Mouse (Mus musculus) small intestine, adult 2 months (tissue): ENCODE data around the gene Abca7. TPM values are rescaled to one million over a fixed set of nuclear protein-coding genes. Genes with fewer than 3 reads are reported as not detected.

Source experiments
- H3K27ac ChIP-seq: fragments of 200-500 bp; 2 replicates; pipeline ENCODE4 v1.5.1; 2012; ENCODE audit warnings: low read depth, low read length, control low read depth, inconsistent platforms; ENCODE audit not compliant: insufficient read depth
- H3K27me3 ChIP-seq: fragments of 200-500 bp; 2 replicates; pipeline ENCODE4 v1.6.1; 2012; ENCODE audit warnings: mild to moderate bottlenecking, moderate library complexity, low read length, inconsistent platforms; ENCODE audit not compliant: control insufficient read depth, insufficient read depth
- H3K36me3 ChIP-seq: fragments of 200-500 bp; 2 replicates; pipeline ENCODE4 v1.6.1; 2012; ENCODE audit warnings: mild to moderate bottlenecking, low read length, control low read depth, inconsistent platforms; ENCODE audit not compliant: control insufficient read depth, insufficient read depth
- H3K4me1 ChIP-seq: fragments of 200-500 bp; 2 replicates; pipeline ENCODE4 v1.6.1; 2012; ENCODE audit warnings: low read length, inconsistent platforms, mixed read lengths; ENCODE audit not compliant: control insufficient read depth, insufficient read depth, insufficient read length
- H3K4me3 ChIP-seq: fragments of 200-500 bp; 2 replicates; pipeline ENCODE4 v1.5.1; 2012; ENCODE audit warnings: low read depth, mild to moderate bottlenecking, control low read depth, inconsistent platforms, low read length, moderate library complexity
- CTCF ChIP-seq: fragments of 200-500 bp; IDR thresholded peaks from 2 replicates; pipeline ENCODE4 v1.5.1; 2012; ENCODE audit warnings: low read depth, mild to moderate bottlenecking, control low read depth, inconsistent platforms, low read length, moderate library complexity, mixed read lengths; ENCODE audit not compliant: insufficient replicate concordance, insufficient read length; ENCODE audit errors: extremely low read depth
- POLR2A ChIP-seq: fragments of 200-500 bp; IDR thresholded peaks from 2 replicates; pipeline ENCODE4 v1.6.1; 2012; ENCODE audit warnings: low read depth, mild to moderate bottlenecking, control low read depth, inconsistent platforms, low read length, moderate library complexity
- WGBS: fragments of 180-500 bp; shearing (Covaris S2); methylation state at CpG from one replicate; pipeline ENCODE4 v1.1.7; 2018; 5-methylcytosine and 5-hydroxymethylcytosine counted together
- polyA plus RNA-seq: library from polyadenylated mRNA; depleted of rRNA; stranded (reverse); fragments of >200 nt; gene quantifications from 2 replicates; pipeline ENCODE4 v1.2.3, GENCODE M21; 2012

Abca7 gene
- polyA plus RNA-seq, 1 experiment, result 33.4 TPM

DNA sequence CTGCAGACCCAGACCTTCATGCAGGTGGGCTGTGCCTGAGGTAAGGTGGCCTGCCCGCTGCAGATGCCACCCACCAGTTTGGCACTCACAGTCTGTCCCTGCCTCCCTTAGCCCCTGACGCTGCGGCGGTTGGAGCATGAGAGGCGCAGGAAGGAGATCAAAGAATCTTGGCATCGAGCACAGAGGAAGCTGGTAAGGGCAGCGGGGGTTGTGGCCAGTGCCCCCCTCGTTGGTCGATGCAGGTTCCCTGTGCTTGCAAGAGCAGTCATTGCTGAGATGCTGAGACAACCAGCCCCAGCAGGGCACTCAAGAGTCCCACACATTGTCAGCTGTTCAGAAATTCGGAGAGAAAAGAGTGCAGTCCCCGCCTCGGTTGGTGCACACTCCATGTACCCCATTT is 25.9 kb downstream of the Abca7 start:
- H3K27ac ChIP-seq, result no peak overlapping the region
- no peaks in the 10 kb centered on the region for H3K36me3 ChIP-seq
- peaks cover 26% of the 10 kb centered on the region for H3K4me1 ChIP-seq
- TF ChIP-seq POLR2A, result no peak
- no peak for TF ChIP-seq CTCF
- no peak overlapping the region for H3K4me3 ChIP-seq
- WGBS, result 80% methylated on average over 12 of the region's 12 CpGs
- H3K27me3 ChIP-seq, result no peaks in the 10 kb centered on the region

GRCm38 (mm10) chr10:80022806-80023205 is 26.5 kb downstream of the Abca7 start:
- Histone ChIP-seq H3K27ac (no peak overlapping the region), H3K27me3 (no peaks in the 10 kb centered on the region), H3K4me3 (no peak overlapping the region), H3K4me1 (peaks cover 29% of the 10 kb centered on the region), H3K36me3 (no peaks in the 10 kb centered on the region)
- WGBS, result 91% methylated on average over 8 of the region's 8 CpGs
- TF ChIP-seq POLR2A (no peak), CTCF (no peak)

DNA sequence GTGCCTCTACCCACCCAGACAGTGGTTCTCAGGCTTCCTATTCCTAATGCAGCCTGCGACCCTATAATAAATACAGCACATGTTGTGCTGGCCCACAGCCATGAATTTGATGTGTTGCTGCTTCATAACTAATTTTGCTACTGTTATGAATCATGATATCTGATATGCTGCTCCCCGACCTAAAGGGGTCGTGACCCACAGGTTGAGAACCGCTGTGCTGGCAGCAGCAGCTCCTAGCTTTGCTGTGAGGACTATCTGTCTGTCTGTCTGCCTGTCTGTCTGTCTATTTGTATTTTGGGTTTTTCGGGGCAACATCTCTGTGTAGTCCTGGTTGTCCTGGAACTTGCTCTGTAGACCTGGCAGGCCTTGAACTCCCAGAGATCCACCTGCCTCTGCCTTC is 27.5 kb downstream of the Abca7 start:
- H3K36me3 ChIP-seq, result no peaks in the 10 kb centered on the region
- 45% methylated on average over 5 of the region's 5 CpGs for WGBS
- no peak overlapping the region for H3K4me3 ChIP-seq
- peaks cover 31% of the 10 kb centered on the region for H3K4me1 ChIP-seq
- peak overlapping the region; percentile 52 for H3K27ac ChIP-seq
- TF ChIP-seq POLR2A (no peak), CTCF (no peak)
- no peaks in the 10 kb centered on the region for H3K27me3 ChIP-seq

DNA sequence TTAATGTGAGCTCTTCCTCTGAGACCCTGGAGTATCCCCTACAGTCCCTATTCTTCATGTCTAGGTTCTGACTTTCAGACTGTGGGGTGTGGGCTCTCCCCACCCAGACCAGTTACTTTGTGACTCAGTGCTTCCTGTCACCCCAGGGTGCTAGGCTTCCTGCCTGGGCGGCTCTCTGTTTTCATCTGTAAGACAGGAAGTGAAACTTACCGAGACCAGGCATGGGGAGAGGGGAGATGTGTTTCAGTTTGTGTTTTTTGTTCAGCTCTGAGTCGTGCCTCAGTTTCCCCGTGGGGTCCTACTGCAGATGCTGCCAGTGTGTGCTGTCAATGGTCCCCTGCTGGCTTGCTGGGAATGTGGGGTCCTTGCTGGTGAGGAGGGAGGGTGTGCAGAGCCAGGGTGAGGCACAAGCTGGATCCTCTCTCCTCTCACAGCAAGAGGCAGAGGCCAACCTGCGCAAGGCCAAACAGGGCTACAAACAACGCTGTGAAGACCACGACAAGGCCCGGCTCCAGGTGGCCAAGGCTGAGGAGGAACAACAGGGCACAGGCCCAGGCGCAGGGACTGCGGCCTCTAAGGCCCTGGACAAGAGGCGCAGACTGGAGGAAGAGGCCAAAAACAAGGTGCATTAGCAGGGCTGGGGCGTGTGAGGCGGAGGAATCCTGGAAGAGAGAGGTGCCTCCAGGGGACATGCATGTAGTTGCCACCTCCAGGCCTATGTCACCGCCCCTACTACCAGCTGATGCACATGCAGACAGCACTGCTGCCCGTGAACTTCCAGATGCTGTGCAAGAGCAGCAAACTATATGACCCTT is 28.1 kb downstream of the Abca7 start:
- Histone ChIP-seq H3K4me3 (peak overlapping the region; percentile 21), H3K27ac (peak overlapping the region; percentile 85), H3K36me3 (no peaks in the 10 kb centered on the region), H3K4me1 (peaks cover 31% of the 10 kb centered on the region), H3K27me3 (no peaks in the 10 kb centered on the region)
- WGBS, result 82% methylated on average over 15 of the region's 15 CpGs
- TF ChIP-seq CTCF (no peak), POLR2A (no peak)

DNA sequence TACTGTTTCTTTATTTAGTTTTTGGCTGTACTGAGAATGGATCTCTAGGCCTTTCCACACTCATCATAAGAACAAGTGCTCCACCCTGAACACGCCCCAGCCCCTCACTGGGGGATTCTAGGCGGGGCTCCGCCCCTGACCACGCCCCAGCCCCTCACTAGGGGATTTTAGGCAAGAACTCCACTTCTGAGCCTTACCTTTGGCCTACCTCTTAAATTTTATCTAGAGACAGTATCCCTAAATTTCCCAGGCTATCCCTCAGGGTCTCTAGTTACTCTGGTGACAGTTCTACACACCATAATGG is 28.7 kb downstream of the Abca7 start:
- H3K4me3 ChIP-seq, result no peak overlapping the region
- WGBS, result 56% methylated on average over 4 of the region's 4 CpGs
- H3K27me3 ChIP-seq, result no peaks in the 10 kb centered on the region
- H3K36me3 ChIP-seq, result no peaks in the 10 kb centered on the region
- H3K27ac ChIP-seq, result peak overlapping the region; percentile 85; the same call in 1 of the 2 replicates
- H3K4me1 ChIP-seq, result peaks cover 28% of the 10 kb centered on the region
- no peak for TF ChIP-seq CTCF
- no peak for TF ChIP-seq POLR2A

DNA sequence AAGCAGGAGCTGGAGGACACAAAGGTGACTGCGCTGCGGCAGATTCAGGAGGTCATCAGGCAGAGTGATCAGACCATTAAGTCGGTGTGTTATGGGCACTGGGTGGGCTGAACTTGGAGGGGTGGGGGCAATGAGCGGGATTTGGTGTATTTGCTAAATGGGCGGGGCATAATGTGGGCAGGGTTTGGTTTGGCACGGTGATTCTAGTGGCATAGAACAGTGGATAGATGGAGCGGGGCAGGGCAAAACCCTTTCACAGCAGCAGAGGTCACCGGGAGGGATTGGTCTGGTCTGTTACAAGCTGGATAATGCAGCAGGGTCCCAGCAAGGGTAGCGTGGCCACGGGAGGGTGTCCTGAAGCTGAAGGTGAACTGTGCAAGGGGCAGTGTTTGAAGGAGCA is 29.2 kb downstream of the Abca7 start:
- no peaks in the 10 kb centered on the region for H3K36me3 ChIP-seq
- no peak overlapping the region for H3K27ac ChIP-seq
- TF ChIP-seq POLR2A (no peak), CTCF (no peak)
- 57% methylated on average over 10 of the region's 10 CpGs for WGBS
- H3K4me1 ChIP-seq, result peaks cover 28% of the 10 kb centered on the region
- H3K27me3 ChIP-seq, result no peaks in the 10 kb centered on the region
- no peak overlapping the region for H3K4me3 ChIP-seq

GRCm38 (mm10) chr10:80025889-80026288 is 29.6 kb downstream of the Abca7 start:
- no peaks in the 10 kb centered on the region for H3K36me3 ChIP-seq

More at GRCm38 (mm10) chr10:80025889-80026288, 29.6 kb downstream of the Abca7 start:
- Histone ChIP-seq H3K27me3 (no peaks in the 10 kb centered on the region), H3K4me1 (peaks cover 27% of the 10 kb centered on the region), H3K4me3 (no peak overlapping the region), H3K27ac (no peak overlapping the region)
- TF ChIP-seq POLR2A (no peak), CTCF (no peak)
- 58% methylated on average over 12 of the region's 12 CpGs for WGBS
